Mouse (Mus musculus) olfactory bulb, adult 2 months (tissue): ENCODE measurements at regions not wholly inside any gene's neighbourhood (a gene's known extent, or its start where the extent isn't known, plus 50 kb on each side); places are given as distances from the start of the nearest gene placed in this dataset.

Experiments
- H3K27ac ChIP-seq: fragments of 200-500 bp; 2 replicates; pipeline ENCODE4 v1.5.1; 2012; ENCODE audit warnings: low read depth, low read length; ENCODE audit not compliant: insufficient read depth
- H3K4me1 ChIP-seq: fragments of 200-500 bp; 2 replicates; pipeline ENCODE4 v1.6.1; 2012; ENCODE audit warnings: low read length; ENCODE audit not compliant: control insufficient read depth, insufficient read depth
- H3K4me3 ChIP-seq: fragments of 200-500 bp; 2 replicates; pipeline ENCODE4 v1.5.1; 2012; ENCODE audit warnings: mild to moderate bottlenecking, low read depth, low read length, moderate library complexity; ENCODE audit not compliant: insufficient read depth
- CTCF ChIP-seq: fragments of 200-500 bp; IDR thresholded peaks from 2 replicates; pipeline ENCODE4 v1.5.1; 2012; ENCODE audit warnings: low read depth, mild to moderate bottlenecking, low read length, moderate library complexity; ENCODE audit not compliant: insufficient read depth
- POLR2A ChIP-seq: fragments of 200-500 bp; IDR thresholded peaks from 2 replicates; pipeline ENCODE4 v1.6.1; 2012; ENCODE audit warnings: mild to moderate bottlenecking, low read depth, low read length, moderate library complexity; ENCODE audit not compliant: insufficient read depth
- WGBS: fragments of 180-500 bp; shearing (Covaris S2); methylation state at CpG from one replicate; pipeline ENCODE4 v1.1.7; 2018; 5-methylcytosine and 5-hydroxymethylcytosine counted together

DNA sequence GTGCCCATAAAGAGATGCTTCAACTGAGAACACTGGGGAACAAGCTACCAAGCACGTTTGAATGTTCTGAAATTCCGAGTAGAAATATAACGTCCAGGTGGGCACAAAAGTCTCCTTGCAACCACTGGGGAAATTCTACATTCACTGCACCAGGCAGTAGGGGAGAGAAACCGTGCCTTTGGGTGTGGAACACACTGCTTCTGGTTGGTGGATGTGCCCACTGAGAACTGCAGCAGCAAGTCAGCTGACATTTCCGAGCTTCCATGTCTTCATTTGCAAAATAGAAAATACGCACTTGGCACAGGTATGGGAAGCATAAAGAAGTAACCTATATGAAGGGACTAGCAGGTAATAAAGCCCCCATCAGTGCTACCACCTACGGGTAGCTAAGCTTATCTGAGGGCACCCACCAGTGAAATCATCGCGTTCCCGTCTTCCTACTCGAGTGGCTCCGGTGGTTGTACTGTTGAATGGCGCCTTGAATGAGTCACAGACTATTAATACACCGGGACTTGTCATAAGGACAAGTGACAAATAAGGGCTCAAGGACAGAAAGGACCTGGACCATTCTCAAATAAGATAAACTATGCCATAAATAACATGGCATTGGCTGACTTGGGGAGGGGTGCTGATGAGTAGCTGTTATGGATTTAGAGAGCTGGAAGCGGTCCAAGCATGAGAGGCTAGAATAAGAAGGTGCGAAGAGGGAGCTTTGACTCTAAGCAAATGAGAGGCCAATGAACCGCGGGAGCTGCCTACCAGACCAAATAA is 210.2 kb downstream of the Nuak1 start:
- TF ChIP-seq POLR2A (no peak), CTCF (no peak)
- H3K27ac ChIP-seq = no peak overlapping the region
- 71% methylated on average over 18 of the region's 18 CpGs for WGBS
- no peaks in the 10 kb centered on the region for H3K4me1 ChIP-seq
- H3K4me3 ChIP-seq = no peak overlapping the region

DNA sequence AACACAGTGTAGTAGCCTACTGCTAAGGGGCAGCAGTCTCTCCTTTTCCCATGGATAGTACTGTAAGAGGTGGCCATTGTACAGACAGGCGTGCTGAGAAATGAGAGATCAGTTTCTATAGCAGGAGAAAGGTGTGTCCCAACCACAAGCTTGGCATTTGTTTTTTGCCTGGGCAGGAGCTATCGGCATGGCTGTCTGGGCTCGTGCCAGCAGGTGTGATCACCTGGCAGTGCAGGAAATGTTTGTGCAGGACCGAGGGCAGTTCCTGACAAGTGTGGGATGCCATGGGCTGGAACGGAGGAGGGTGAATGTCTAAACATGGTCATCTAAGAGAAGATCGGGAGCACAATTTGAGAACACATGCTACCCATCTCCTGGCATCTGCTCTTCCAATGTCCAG is 205.4 kb downstream of the Nuak1 start:
- Histone ChIP-seq H3K4me1 (peaks cover 6% of the 10 kb centered on the region), H3K27ac (no peak overlapping the region), H3K4me3 (no peak overlapping the region)
- TF ChIP-seq POLR2A (no peak), CTCF (no peak)
- 92% methylated on average over 6 of the region's 6 CpGs for WGBS

DNA sequence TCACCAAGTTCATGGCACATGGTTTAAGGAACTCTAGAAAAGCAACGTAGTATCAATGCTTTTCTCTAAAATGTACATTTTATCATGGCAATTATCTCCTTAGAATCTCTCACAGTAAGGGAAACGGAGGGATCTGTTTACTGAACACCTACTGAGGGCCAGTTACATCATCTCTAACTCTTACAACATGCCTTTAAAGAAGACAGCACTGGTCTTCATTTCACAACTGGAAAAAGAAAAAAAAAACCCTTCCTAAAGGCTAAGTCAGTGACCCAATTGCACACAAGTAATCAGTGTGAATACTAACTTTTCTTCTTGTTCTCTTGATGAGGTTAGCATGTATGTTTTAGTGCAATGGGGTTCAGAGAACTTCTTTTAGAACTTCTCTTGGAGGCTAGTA is 204.2 kb downstream of the Nuak1 start:
- 67% methylated on average over 2 of the region's 2 CpGs for WGBS
- Histone ChIP-seq H3K4me3 (no peak overlapping the region), H3K4me1 (peaks cover 6% of the 10 kb centered on the region), H3K27ac (no peak overlapping the region)
- TF ChIP-seq CTCF (no peak), POLR2A (no peak)

- TF ChIP-seq CTCF (no peak), POLR2A (no peak)
- H3K27ac ChIP-seq = no peak overlapping the region
- WGBS = 33% methylated on average over 18 of the region's 18 CpGs
- H3K4me1 ChIP-seq = peaks cover 6% of the 10 kb centered on the region
- H3K4me3 ChIP-seq = no peak overlapping the region
Measured at GRCm38 (mm10) chr10:84238279-84238963, 202.0 kb downstream of the Nuak1 start.

DNA sequence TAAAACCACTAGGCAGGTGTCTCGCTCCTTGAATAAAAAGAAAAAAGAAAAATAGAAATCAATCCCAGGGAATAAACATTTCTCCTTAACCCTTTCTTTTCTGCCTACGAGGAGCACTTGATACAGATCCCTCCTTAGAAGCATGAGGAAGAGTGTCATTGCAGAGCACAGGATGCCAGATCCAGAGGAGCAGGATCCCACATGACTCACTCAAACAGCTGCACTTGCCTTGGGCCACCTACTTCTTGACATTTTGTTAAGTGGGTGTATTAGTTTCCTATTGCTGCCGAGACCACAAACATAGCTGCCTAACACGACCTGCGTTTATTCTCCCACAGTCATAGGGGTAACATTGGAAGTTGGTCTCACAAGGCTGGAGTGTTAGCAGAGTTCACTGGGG is 197.1 kb downstream of the Nuak1 start:
- 56% methylated on average over 5 of the region's 5 CpGs for WGBS
- H3K4me3 ChIP-seq = no peak overlapping the region
- peak overlapping the region; percentile 55 for H3K27ac ChIP-seq
- no peak for TF ChIP-seq CTCF
- TF ChIP-seq POLR2A = no peak
- H3K4me1 ChIP-seq = peaks cover 9% of the 10 kb centered on the region

GRCm38 (mm10) chr10:84249346-84249745 is 191.1 kb downstream of the Nuak1 start:
- TF ChIP-seq CTCF (no peak), POLR2A (no peak)
- no peaks in the 10 kb centered on the region for H3K4me1 ChIP-seq
- H3K27ac ChIP-seq = no peak overlapping the region
- 94% methylated on average over 3 of the region's 3 CpGs for WGBS
- H3K4me3 ChIP-seq = no peak overlapping the region

GRCm38 (mm10) chr10:84260931-84261650 is 179.3 kb downstream of the Nuak1 start:
- TF ChIP-seq CTCF (no peak), POLR2A (no peak)
- Histone ChIP-seq H3K4me3 (no peak overlapping the region), H3K4me1 (no peaks in the 10 kb centered on the region), H3K27ac (no peak overlapping the region)
- WGBS = 68% methylated on average over 6 of the region's 6 CpGs

DNA sequence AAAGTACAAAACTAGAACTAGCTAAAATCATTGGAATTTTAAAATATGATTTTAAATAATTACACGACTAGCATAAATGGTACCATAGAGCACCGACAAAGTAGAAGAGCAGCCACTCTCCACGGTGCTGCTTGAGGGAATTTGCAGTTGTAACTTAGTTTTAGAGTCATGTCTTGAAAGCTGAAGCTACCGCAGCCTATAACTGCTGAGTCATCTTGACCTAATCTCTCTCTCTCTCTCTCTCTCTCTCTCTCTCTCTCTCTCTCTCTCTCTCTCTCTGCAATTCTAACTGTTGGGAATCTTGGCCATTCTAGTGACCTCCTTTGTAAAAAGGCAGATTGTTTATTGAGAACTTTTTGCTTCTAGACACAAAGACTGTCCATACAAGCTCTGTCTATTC is 177.5 kb downstream of the Nuak1 start:
- 87% methylated on average over 4 of the region's 4 CpGs for WGBS
- no peak overlapping the region for H3K4me3 ChIP-seq
- TF ChIP-seq CTCF (no peak), POLR2A (no peak)
- H3K27ac ChIP-seq = no peak overlapping the region
- H3K4me1 ChIP-seq = no peaks in the 10 kb centered on the region
